Mouse (Mus musculus) stomach, postnatal 0 days (tissue): Measurements from ENCODE around the gene Zbtb12. TPM values are rescaled to one million over a fixed set of nuclear protein-coding genes. Genes with fewer than 3 reads are reported as not detected.
A peak's percentile ranks its signal among the peaks of the same experiment; 100 is the strongest.

Experiments
- ATAC-seq: fragments of 200-750 bp; cut with Nextera tagmentation; 2 replicates; pipeline ENCODE4 v1.8.0; 2017; ENCODE audit not compliant: low FRiP score, low TSS enrichment
- DNase-seq: peaks from one replicate; pipeline ENCODE4 v3.0.0-alpha.2; 2016; ENCODE audit warnings: low spot score
- H3K27ac ChIP-seq: fragments of 300-500 bp; sonication (generic); replicated peaks from 2 replicates; pipeline ENCODE4 v1.5.1; 2014; ENCODE audit warnings: mild to moderate bottlenecking, control low read depth
- H3K27me3 ChIP-seq: fragments of 300-500 bp; sonication (generic); 2 replicates; pipeline ENCODE4 v1.6.1; 2014; ENCODE audit warnings: low read length; ENCODE audit not compliant: control insufficient read depth, insufficient read depth
- H3K36me3 ChIP-seq: fragments of 300-500 bp; sonication (generic); 2 replicates; pipeline ENCODE4 v1.6.1; 2014; ENCODE audit warnings: low read length, mixed read lengths; ENCODE audit not compliant: control insufficient read depth, insufficient read depth
- H3K4me1 ChIP-seq: fragments of 300-500 bp; sonication (generic); replicated peaks from 2 replicates; pipeline ENCODE4 v1.6.1; 2014; ENCODE audit warnings: antibody characterized with exemption; ENCODE audit not compliant: control insufficient read depth, insufficient read depth
- H3K4me2 ChIP-seq: fragments of 300-500 bp; sonication (generic); replicated peaks from 2 replicates; pipeline ENCODE4 v1.6.1; 2014; ENCODE audit warnings: low read depth, mild to moderate bottlenecking, control low read depth, moderate library complexity
- H3K4me3 ChIP-seq: fragments of 300-500 bp; sonication (generic); 2 replicates; pipeline ENCODE4 v1.5.1; 2014; ENCODE audit warnings: low read depth, low read length, control low read depth
- H3K9ac ChIP-seq: fragments of 300-500 bp; sonication (generic); 2 replicates; pipeline ENCODE4 v1.6.1; 2014; ENCODE audit warnings: mild to moderate bottlenecking, low read length, control low read depth, mixed read lengths
- H3K9me3 ChIP-seq: fragments of 300-500 bp; sonication (generic); 2 replicates; pipeline ENCODE4 v1.6.1; 2016; ENCODE audit warnings: low read length; ENCODE audit not compliant: control insufficient read depth
- CTCF ChIP-seq: IDR thresholded peaks from 2 replicates; pipeline ENCODE4 v1.5.1; 2016; ENCODE audit warnings: antibody characterized with exemption, low read depth, mild to moderate bottlenecking, moderate library complexity
- EP300 ChIP-seq: optimal IDR thresholded peaks from 2 replicates; pipeline ENCODE3; 2016; ENCODE audit warnings: antibody characterized with exemption
- WGBS: fragments of 180-500 bp; shearing (Covaris S2); extraction: QIAGEN DNeasy Blood & Tissue Kit; methylation state at CpG from one replicate; pipeline ENCODE4 v1.1.7; 2014; 5-methylcytosine and 5-hydroxymethylcytosine counted together
- polyA plus RNA-seq: library from polyadenylated mRNA; unstranded; fragments of >200 nt; fragmentation: Nextera tagmentation; extraction: Ambion mirVana; gene quantifications from 2 replicates; pipeline ENCODE4 v1.2.1, GENCODE M21; 2015

The Zbtb12 gene
- polyA plus RNA-seq, 1 experiment from 2014 or later: 0.59 TPM

- no peaks in the 10 kb centered on the region for H3K27me3 ChIP-seq
- no peaks in the 10 kb centered on the region for H3K36me3 ChIP-seq
- TF ChIP-seq CTCF (no peak), EP300 (no peak)
- H3K9me3 ChIP-seq: no peaks in the 10 kb centered on the region
- ATAC-seq: peak; percentile 31; the same call in 1 of the 2 replicates
- H3K27ac ChIP-seq: no peak within 1 kb of the TSS
- H3K4me1 ChIP-seq: no peaks in the 10 kb centered on the region
- DNase-seq: no peak
- peak within 1 kb of the TSS; percentile 27; the same call in 1 of the 2 replicates for H3K9ac ChIP-seq
- H3K4me2 ChIP-seq: peak within 1 kb of the TSS; percentile 31
- 9% methylated on average over 15 of the region's 15 CpGs for WGBS
- 0 out of 2 replicates have a peak within 1 kb of the TSS, but pooled peaks have one; percentile 2 for H3K4me3 ChIP-seq
Observed at GRCm38 (mm10) chr17:34881683-34882310, 2.5 kb downstream of the Zbtb12 start, which contains the start of gene Gm20547. TSS of gene Gm20547 (minus strand) at chr17:34882042.

GRCm38 (mm10) chr17:34883332-34883731, 4.0 kb downstream of the Zbtb12 start:
- H3K4me2 ChIP-seq: no peak overlapping the region
- H3K9ac ChIP-seq: no peak overlapping the region
- TF ChIP-seq EP300: no peak
- peak; percentile 55 for TF ChIP-seq CTCF
- no peaks in the 10 kb centered on the region for H3K9me3 ChIP-seq
- no peaks in the 10 kb centered on the region for H3K4me1 ChIP-seq
- DNase-seq (no peak), ATAC-seq (no peak)
- H3K27me3 ChIP-seq: no peaks in the 10 kb centered on the region
- H3K4me3 ChIP-seq: no peak overlapping the region
- no peak overlapping the region for H3K27ac ChIP-seq
- H3K36me3 ChIP-seq: no peaks in the 10 kb centered on the region
- 61% methylated on average over 3 of the region's 3 CpGs for WGBS

DNA sequence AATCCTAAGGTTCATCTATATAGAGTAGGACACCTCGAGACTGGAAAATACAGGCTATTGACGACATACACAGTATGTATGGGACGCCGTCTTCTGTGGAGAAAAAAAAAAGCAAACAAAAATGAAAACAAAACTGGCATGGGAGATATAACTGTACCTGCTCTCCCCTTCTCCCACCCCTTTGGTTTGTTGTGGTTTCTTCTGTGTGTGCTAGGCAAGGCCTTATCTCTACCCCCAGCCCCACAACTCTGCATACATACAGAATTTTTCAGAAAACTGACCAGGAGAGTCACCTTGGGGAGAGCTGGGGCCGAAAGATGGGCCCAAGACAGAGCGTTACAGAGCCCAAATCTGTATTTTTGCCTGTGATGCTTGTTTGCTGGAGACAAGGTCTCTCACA, 5.4 kb downstream of the Zbtb12 start:
- Histone ChIP-seq H3K9ac (no peak overlapping the region), H3K9me3 (no peaks in the 10 kb centered on the region), H3K4me1 (no peaks in the 10 kb centered on the region), H3K27me3 (no peaks in the 10 kb centered on the region), H3K27ac (no peak overlapping the region), H3K4me2 (no peak overlapping the region), H3K36me3 (no peaks in the 10 kb centered on the region), H3K4me3 (no peak overlapping the region)
- 86% methylated on average over 6 of the region's 6 CpGs for WGBS
- no peak for DNase-seq
- TF ChIP-seq EP300 (no peak), CTCF (no peak)
- ATAC-seq: no peak

DNA sequence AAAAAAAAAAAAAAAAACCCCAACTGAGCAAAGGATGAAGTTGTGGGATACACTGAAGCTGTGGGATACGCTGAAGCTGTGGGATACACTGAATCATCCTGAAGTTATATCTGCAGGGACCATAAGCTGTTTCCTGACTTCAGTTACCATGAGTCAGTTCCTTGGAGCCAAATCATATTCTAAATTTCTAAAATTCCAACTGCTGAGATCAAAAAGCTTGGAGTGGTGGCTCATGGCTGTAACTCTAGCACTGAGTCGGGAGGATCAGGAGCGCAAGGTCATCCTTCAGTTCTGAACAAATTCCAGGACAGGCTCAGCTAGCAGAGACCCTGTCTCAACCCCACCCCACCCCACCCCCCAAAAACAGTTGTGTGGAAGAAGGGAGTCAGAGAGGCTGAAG, 6.3 kb downstream of the Zbtb12 start:
- Histone ChIP-seq H3K4me3 (no peak overlapping the region), H3K36me3 (no peaks in the 10 kb centered on the region), H3K4me1 (no peaks in the 10 kb centered on the region), H3K27me3 (no peaks in the 10 kb centered on the region), H3K9ac (no peak overlapping the region), H3K9me3 (no peaks in the 10 kb centered on the region), H3K27ac (no peak overlapping the region), H3K4me2 (no peak overlapping the region)
- DNase-seq (no peak), ATAC-seq (no peak)
- TF ChIP-seq EP300: no peak
- no peak for TF ChIP-seq CTCF
- 74% methylated on average over 3 of the region's 3 CpGs for WGBS

GRCm38 (mm10) chr17:34887942-34888341, 8.7 kb downstream of the Zbtb12 start:
- Histone ChIP-seq H3K4me2 (no peak overlapping the region), H3K36me3 (no peaks in the 10 kb centered on the region), H3K9me3 (no peaks in the 10 kb centered on the region), H3K4me3 (no peak overlapping the region), H3K9ac (no peak overlapping the region), H3K4me1 (no peaks in the 10 kb centered on the region), H3K27ac (no peak overlapping the region), H3K27me3 (no peaks in the 10 kb centered on the region)
- no peak for ATAC-seq
- no peak for DNase-seq
- TF ChIP-seq CTCF (no peak), EP300 (no peak)
- WGBS: 83% methylated on average over 5 of the region's 5 CpGs

DNA sequence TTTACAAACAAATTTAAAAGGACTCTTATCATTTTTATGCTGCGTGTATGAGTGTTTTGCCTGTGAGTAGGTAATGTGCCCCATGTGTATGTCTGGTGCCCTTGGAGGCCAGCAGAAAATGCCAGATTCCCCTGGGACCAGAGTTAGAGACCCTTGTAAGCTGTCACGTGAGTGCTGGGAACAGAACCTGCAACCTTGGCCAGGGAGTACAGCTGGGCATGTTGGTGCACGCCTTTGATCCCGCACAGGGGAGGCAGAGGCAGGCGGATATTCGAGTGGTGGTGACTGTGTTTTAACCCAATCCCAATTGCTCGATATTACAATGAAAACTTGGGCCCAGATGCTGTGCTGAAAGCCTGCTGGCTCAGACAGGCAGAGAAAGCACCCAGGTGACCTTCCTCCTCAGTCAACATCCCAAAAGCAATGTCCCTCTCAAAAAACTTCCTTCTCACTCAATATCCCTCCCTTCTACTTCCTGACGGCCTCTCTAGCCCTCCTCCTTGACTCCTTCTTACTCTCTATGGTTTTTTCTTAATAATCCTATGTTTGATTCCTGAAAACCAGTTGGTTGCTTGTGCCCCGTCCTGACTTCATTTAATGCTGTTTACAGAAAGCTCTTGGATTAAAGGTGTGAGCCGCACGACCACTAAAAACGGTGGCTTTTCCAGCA, 10.9 kb downstream of the Zbtb12 start:
- no peaks in the 10 kb centered on the region for H3K27me3 ChIP-seq
- no peak overlapping the region for H3K4me3 ChIP-seq
- H3K9ac ChIP-seq: no peak overlapping the region
- H3K9me3 ChIP-seq: no peaks in the 10 kb centered on the region
- H3K4me2 ChIP-seq: no peak overlapping the region
- H3K4me1 ChIP-seq: no peaks in the 10 kb centered on the region
- no peaks in the 10 kb centered on the region for H3K36me3 ChIP-seq
- no peak for ATAC-seq
- 80% methylated on average over 12 of the region's 12 CpGs for WGBS
- TF ChIP-seq CTCF: no peak
- TF ChIP-seq EP300: no peak
- DNase-seq: no peak
- no peak overlapping the region for H3K27ac ChIP-seq
